18 mouse cellular contexts compared by ENCODE assay signal in the genomic region with DNA sequence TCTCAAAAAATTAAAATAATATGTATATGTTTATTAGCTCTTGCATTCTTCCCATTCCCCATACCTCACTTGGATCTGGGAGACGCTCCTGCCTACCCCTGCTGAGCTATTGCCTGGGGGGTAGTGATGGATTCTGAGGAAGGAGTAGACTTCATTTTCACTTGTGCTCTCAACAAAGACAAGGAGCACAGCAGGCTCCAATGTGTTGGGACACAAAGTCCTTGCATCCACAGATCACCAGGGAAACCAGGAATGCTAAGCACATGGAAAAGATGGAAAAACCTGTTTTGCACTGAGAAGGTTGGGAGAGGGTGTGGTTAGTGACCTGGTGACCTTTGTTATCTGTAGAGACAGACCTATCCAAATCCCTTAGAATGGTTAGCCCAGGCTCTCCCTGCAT. TPM values are rescaled to one million over a fixed set of nuclear protein-coding genes. Genes with fewer than 3 reads are reported as not detected.
"Had no signal": no experiment of that assay in that cellular context is flagged by ENCODE, and none has a peak within 500 bp of the region (broad histone marks: within the 10 kb centered on the region; RNA-seq: fewer than 3 reads in every experiment).

No protein-coding gene starts in this region.

- H3K36me3 ChIP-seq: neural tube, embryonic 12.5 days; neural tube, embryonic 13.5 days; neural tube, embryonic 15.5 days; stomach, embryonic 15.5 days had no signal

- H3K4me1 ChIP-seq: neural tube, embryonic 12.5 days; neural tube, embryonic 13.5 days; neural tube, embryonic 15.5 days; stomach, embryonic 15.5 days had no signal

- H3K27me3 ChIP-seq: neural tube, embryonic 12.5 days; neural tube, embryonic 13.5 days; neural tube, embryonic 15.5 days; stomach, embryonic 15.5 days had no signal

- H3K9me3 ChIP-seq: neural tube, embryonic 12.5 days; neural tube, embryonic 13.5 days; neural tube, embryonic 15.5 days; stomach, embryonic 15.5 days had no signal

- H3K4me3 ChIP-seq: neural tube, embryonic 12.5 days; neural tube, embryonic 13.5 days; neural tube, embryonic 15.5 days; stomach, embryonic 15.5 days had no signal

- H3K27ac ChIP-seq: neural tube, embryonic 12.5 days; neural tube, embryonic 13.5 days; neural tube, embryonic 15.5 days; stomach, embryonic 15.5 days; stomach, postnatal 0 days had no signal

- DNase-seq: retina, postnatal 1 day; right cerebral cortex, adult 18-20 months; right cerebral cortex, postnatal 14 days; right cerebral cortex, postnatal 25 days; right cerebral cortex, postnatal 4 days; spleen, adult 18-20 months; thymus, adult 18-20 months; thymus, adult 2 months; thymus, postnatal 14 days; thymus, postnatal 25 days; thymus, postnatal 36 days; thymus, postnatal 4 days had no signal

RNA-seq across cellular contexts. Expression of a gene that starts 38.1 kb away (rescaled TPM):
- total RNA-seq: neutrophil, adult 5-6 weeks had no signal
